In genomic region chr17:34962125-34962524, GRCm38 (mm10) we compare ENCODE assay signal across 21 mouse cellular contexts. TPM values are rescaled to one million over a fixed set of nuclear protein-coding genes. Genes with fewer than 3 reads are reported as not detected.
DNase-seq lines count a peak whose midpoint lies in the region; ATAC-seq lines count a peak whose summit lies in the region.
"Had no signal": no experiment of that assay in that cellular context is flagged by ENCODE, and none has a peak within 500 bp of the region (broad histone marks: within the 10 kb centered on the region; RNA-seq: fewer than 3 reads in every experiment).

No protein-coding gene starts in this region.

- no peak overlapping the region for H3K27ac ChIP-seq in heart, embryonic 13.5 days (replicated peaks)
- no peak overlapping the region for H3K27ac ChIP-seq in hindbrain, embryonic 11.5 days (ENCODE audit: low read depth, low read length)
- H3K27ac ChIP-seq: hindbrain, embryonic 14.5 days had no signal

- H3K27me3 ChIP-seq in heart, embryonic 13.5 days (replicated peaks) = peaks cover 28% of the 10 kb centered on the region
- no peaks in the 10 kb centered on the region for H3K27me3 ChIP-seq in hindbrain, embryonic 11.5 days (ENCODE audit: control insufficient read depth, insufficient read depth, low read length)

- no peak for DNase-seq in heart, postnatal 36 days
- peak; percentile 48 for DNase-seq in testis, postnatal 14 days (ENCODE audit: low spot score)
- DNase-seq in testis, postnatal 10 days (ENCODE audit: low spot score) = no peak
- DNase-seq in kidney, postnatal 14 days = peak; percentile 59
- no peak for DNase-seq in hindbrain, embryonic 11.5 days (ENCODE audit: low spot score)
- no peak for DNase-seq in right cerebral cortex, postnatal 4 days
- no peak for DNase-seq in layer of hippocampus, adult 8-10 months (ENCODE audit: low spot score in 2 of 2)
- DNase-seq: cerebellum, postnatal 14 days; lung, adult 2 months; right cerebral cortex, adult 18-20 months; thymus, postnatal 4 days had no signal

- no peak overlapping the region for H3K4me3 ChIP-seq in heart, embryonic 13.5 days
- no peak overlapping the region for H3K4me3 ChIP-seq in hindbrain, embryonic 11.5 days (ENCODE audit: low read depth, low read length)
- H3K4me3 ChIP-seq: embryonic facial prominence, embryonic 13.5 days had no signal

- no peaks in the 10 kb centered on the region for H3K9me3 ChIP-seq in heart, embryonic 13.5 days
- H3K9me3 ChIP-seq in hindbrain, embryonic 11.5 days (ENCODE audit: control insufficient read depth, low read length) = no peaks in the 10 kb centered on the region
- H3K9me3 ChIP-seq: embryonic facial prominence, embryonic 13.5 days had no signal

- H3K9ac ChIP-seq in heart, embryonic 13.5 days = peak overlapping the region; percentile 14; the same call in 1 of the 2 replicates
- no peak overlapping the region for H3K9ac ChIP-seq in hindbrain, embryonic 11.5 days (ENCODE audit: low read depth, low read length)
- H3K9ac ChIP-seq: embryonic facial prominence, embryonic 13.5 days; hindbrain, embryonic 14.5 days had no signal

- no peaks in the 10 kb centered on the region for H3K36me3 ChIP-seq in heart, embryonic 13.5 days
- H3K36me3 ChIP-seq in hindbrain, embryonic 11.5 days (ENCODE audit: control insufficient read depth, insufficient read depth, low read length) = no peaks in the 10 kb centered on the region
- H3K36me3 ChIP-seq: embryonic facial prominence, embryonic 13.5 days had no signal

- H3K4me2 ChIP-seq in heart, embryonic 13.5 days = no peak overlapping the region
- no peak overlapping the region for H3K4me2 ChIP-seq in hindbrain, embryonic 11.5 days (replicated peaks; ENCODE audit: low read depth, low read length)
- H3K4me2 ChIP-seq: embryonic facial prominence, embryonic 13.5 days; hindbrain, embryonic 14.5 days had no signal

- ATAC-seq in heart, embryonic 13.5 days (ENCODE audit: extremely low read depth, insufficient number of reproducible peaks, low FRiP score, low TSS enrichment) = no peak
- ATAC-seq in hindbrain, embryonic 11.5 days (ENCODE audit: low FRiP score) = no peak
- ATAC-seq: CD4-positive, CD25-positive, alpha-beta regulatory T cell, adult 4 months; forebrain, embryonic 16.5 days had no signal

- 37% methylated on average over 3 of the region's 3 CpGs for WGBS in heart, embryonic 13.5 days
- 27% methylated on average over 3 of the region's 3 CpGs for WGBS in hindbrain, embryonic 11.5 days

- intact Hi-C loops in heart, postnatal 36 days (cut with DNase I) = no loop called here

- peaks cover 17% of the 10 kb centered on the region for H3K4me1 ChIP-seq in heart, embryonic 13.5 days
- H3K4me1 ChIP-seq in hindbrain, embryonic 11.5 days (replicated peaks; ENCODE audit: control insufficient read depth, insufficient read depth, low read length) = 0 out of 2 replicates have a peak, but pooled peaks cover 2% of the 10 kb centered on the region

RNA-seq across cellular contexts. Expression of gene Hspa1b, which starts 3.1 kb away (rescaled TPM):
- 0.19 and 0.20 TPM in 2 replicates for polyA plus RNA-seq in heart, embryonic 13.5 days (2015; fragmentation: Nextera tagmentation; extraction: Ambion mirVana)
- 1 to 10 TPM; 2.8 to 4.5 TPM for total RNA-seq in heart, postnatal 36 days (2021)
- polyA plus RNA-seq in hindbrain, embryonic 11.5 days (2014; fragmentation: Nextera tagmentation; extraction: Ambion mirVana) = 0.15 TPM in 1 of 2 replicates, not detected in the other
- total RNA-seq in layer of hippocampus, adult 8-10 months (2022) = 10 to 100 TPM; 13.2 to 31.7 (median 24.2) TPM
- polyA plus RNA-seq: forebrain, embryonic 16.5 days had no signal

RNA-seq across cellular contexts. Expression of gene Gm20481, which starts 7.6 kb away (rescaled TPM):
- polyA plus RNA-seq in heart, embryonic 13.5 days (2015; fragmentation: Nextera tagmentation; extraction: Ambion mirVana) = not detected in 2 replicates
- total RNA-seq in heart, postnatal 36 days (2021) = not detected
- polyA plus RNA-seq in hindbrain, embryonic 11.5 days (2014; fragmentation: Nextera tagmentation; extraction: Ambion mirVana) = 0.49 TPM in 1 of 2 replicates, not detected in the other
- not detected for total RNA-seq in layer of hippocampus, adult 8-10 months (2022)
- total RNA-seq: layer of hippocampus, postnatal 25 days; midbrain, postnatal 0 days had no signal
- polyA plus RNA-seq: brain, embryonic 14.5 days; embryonic facial prominence, embryonic 13.5 days; forebrain, embryonic 16.5 days; hindbrain, embryonic 14.5 days; limb, embryonic 14.5 days; lung, adult 2 months; midbrain, postnatal 0 days; neural tube, embryonic 14.5 days had no signal

RNA-seq across cellular contexts. Expression of gene Hspa1a, which starts 9.8 kb away (rescaled TPM):
- polyA plus RNA-seq in heart, embryonic 13.5 days (2015; fragmentation: Nextera tagmentation; extraction: Ambion mirVana) = 3.9 TPM in 2 replicates
- 1 to 10 TPM; 4.2 to 4.6 TPM for total RNA-seq in heart, postnatal 36 days (2021)
- polyA plus RNA-seq in hindbrain, embryonic 11.5 days (2014; fragmentation: Nextera tagmentation; extraction: Ambion mirVana) = 0.93 and 1.4 TPM in 2 replicates
- total RNA-seq in layer of hippocampus, adult 8-10 months (2022) = 10 to 100 TPM; 14.3 to 24.2 (median 19.4) TPM

RNA-seq across cellular contexts. Expression of gene Hspa1l, which starts 10.4 kb away (rescaled TPM):
- 2.1 and 2.2 TPM in 2 replicates for polyA plus RNA-seq in heart, embryonic 13.5 days (2015; fragmentation: Nextera tagmentation; extraction: Ambion mirVana)
- total RNA-seq in heart, postnatal 36 days (2021) = 1 to 10 TPM; 7.8 to 9.2 TPM
- 0.93 and 1.2 TPM in 2 replicates for polyA plus RNA-seq in hindbrain, embryonic 11.5 days (2014; fragmentation: Nextera tagmentation; extraction: Ambion mirVana)
- total RNA-seq in layer of hippocampus, adult 8-10 months (2022) = under 1 TPM; 0.23 to 0.45 (median 0.31) TPM

RNA-seq across cellular contexts. Expression of gene Lsm2, which starts 19.5 kb away (rescaled TPM):
- 145 and 153 TPM in 2 replicates for polyA plus RNA-seq in heart, embryonic 13.5 days (2015; fragmentation: Nextera tagmentation; extraction: Ambion mirVana)
- 10 to 100 TPM; 16.0 to 17.4 TPM for total RNA-seq in heart, postnatal 36 days (2021)
- polyA plus RNA-seq in hindbrain, embryonic 11.5 days (2014; fragmentation: Nextera tagmentation; extraction: Ambion mirVana) = 188 and 207 TPM in 2 replicates
- 10 to 100 TPM; 13.1 to 19.1 (median 16.9) TPM for total RNA-seq in layer of hippocampus, adult 8-10 months (2022)

Comparison
In these comparisons a context has a peak if more than half of its experiments do, and no peak if none do; other contexts are left out.
1. DNase-seq: peak in testis, postnatal 14 days (single experiment) and kidney, postnatal 14 days (single experiment); none in heart, postnatal 36 days (0 of 2), testis, postnatal 10 days (single experiment), hindbrain, embryonic 11.5 days (single experiment), right cerebral cortex, postnatal 4 days (single experiment) and layer of hippocampus, adult 8-10 months (0 of 2).